Mouse (Mus musculus) embryonic facial prominence, embryonic 13.5 days (tissue): Measurements from ENCODE around the gene Adgra1. TPM values are rescaled to one million over a fixed set of nuclear protein-coding genes. Genes with fewer than 3 reads are reported as not detected.

ENCODE experiments used
- ATAC-seq: fragments of 200-750 bp; cut with Nextera tagmentation; 2 replicates; pipeline ENCODE4 v1.8.0; 2017; ENCODE audit warnings: low read depth; ENCODE audit not compliant: insufficient number of reproducible peaks, insufficient read depth, low FRiP score, low TSS enrichment
- H3K27ac ChIP-seq: fragments of 300-500 bp; sonication (generic); 2 replicates; pipeline ENCODE4 v1.5.1; 2015; ENCODE audit warnings: moderate library complexity, mild to moderate bottlenecking, inconsistent platforms
- H3K27me3 ChIP-seq: fragments of 300-500 bp; sonication (generic); 2 replicates; pipeline ENCODE4 v1.6.1; 2015; ENCODE audit warnings: mild to moderate bottlenecking, inconsistent platforms
- H3K36me3 ChIP-seq: fragments of 300-500 bp; sonication (generic); 2 replicates; pipeline ENCODE4 v1.6.1; 2015; ENCODE audit warnings: mild to moderate bottlenecking, inconsistent platforms
- H3K4me1 ChIP-seq: fragments of 300-500 bp; sonication (generic); 2 replicates; pipeline ENCODE4 v1.6.1; 2015; ENCODE audit warnings: inconsistent platforms
- H3K4me2 ChIP-seq: fragments of 300-500 bp; sonication (generic); 2 replicates; pipeline ENCODE4 v1.6.1; 2015; ENCODE audit warnings: moderate library complexity, mild to moderate bottlenecking, inconsistent platforms
- H3K4me3 ChIP-seq: fragments of 300-500 bp; sonication (generic); 2 replicates; pipeline ENCODE4 v1.5.1; 2015; ENCODE audit warnings: mild to moderate bottlenecking, inconsistent platforms
- H3K9ac ChIP-seq: fragments of 300-500 bp; sonication (generic); 2 replicates; pipeline ENCODE4 v1.6.1; 2015; ENCODE audit warnings: mild to moderate bottlenecking, inconsistent platforms
- H3K9me3 ChIP-seq: fragments of 300-500 bp; sonication (generic); 2 replicates; pipeline ENCODE4 v1.6.1; 2016; ENCODE audit warnings: inconsistent platforms
- WGBS: fragments of 180-500 bp; shearing (Covaris S2); methylation state at CpG from one replicate; pipeline ENCODE4 v1.1.7; 2015; ENCODE audit warnings: mixed read lengths; 5-methylcytosine and 5-hydroxymethylcytosine counted together
- polyA plus RNA-seq: library from polyadenylated mRNA; unstranded; fragments of >200 nt; fragmentation: Nextera tagmentation; extraction: Ambion mirVana; gene quantifications from 2 replicates; pipeline ENCODE4 v1.2.1, GENCODE M21; 2015

Gene Adgra1
- polyA plus RNA-seq, 1 experiment from 2014 or later, result 1.4 TPM

GRCm38 (mm10) chr7:139894655-139895557 lies 60.9 kb downstream of the Adgra1 start, which contains the start of gene Kndc1:
Kndc1 (plus strand) TSS chr7:139894696.
- Histone ChIP-seq H3K4me2 (peak within 1 kb of the TSS; percentile 95), H3K9ac (peak within 1 kb of the TSS; percentile 67), H3K4me1 (peaks cover 11% of the 10 kb centered on the region; the same call in 1 of the 2 replicates), H3K27me3 (peaks cover 81% of the 10 kb centered on the region), H3K9me3 (no peaks in the 10 kb centered on the region), H3K27ac (no peak within 1 kb of the TSS), H3K36me3 (no peaks in the 10 kb centered on the region), H3K4me3 (peak within 1 kb of the TSS; percentile 51)
- WGBS, result under 1% methylated on average over 50 of the region's 50 CpGs
- no peak for ATAC-seq

- ATAC-seq, result no peak
- no peak overlapping the region for H3K27ac ChIP-seq
- peaks cover 11% of the 10 kb centered on the region; the same call in 1 of the 2 replicates for H3K4me1 ChIP-seq
- no peaks in the 10 kb centered on the region for H3K36me3 ChIP-seq
- peaks cover 77% of the 10 kb centered on the region for H3K27me3 ChIP-seq
- WGBS, result 82% methylated on average over 7 of the region's 7 CpGs
- H3K4me3 ChIP-seq, result no peak overlapping the region
- no peak overlapping the region for H3K4me2 ChIP-seq
- H3K9ac ChIP-seq, result no peak overlapping the region
- H3K9me3 ChIP-seq, result no peaks in the 10 kb centered on the region
These were observed 62.3 kb downstream of the Adgra1 start for GRCm38 (mm10) chr7:139896271-139896670.

- Histone ChIP-seq H3K4me2 (no peak overlapping the region), H3K27me3 (peaks cover 77% of the 10 kb centered on the region), H3K36me3 (no peaks in the 10 kb centered on the region), H3K9ac (no peak overlapping the region), H3K9me3 (no peaks in the 10 kb centered on the region), H3K4me1 (peaks cover 11% of the 10 kb centered on the region; the same call in 1 of the 2 replicates), H3K4me3 (no peak overlapping the region), H3K27ac (no peak overlapping the region)
- no peak for ATAC-seq
- 78% methylated on average over 7 of the region's 7 CpGs for WGBS
These were observed 62.8 kb downstream of the Adgra1 start for GRCm38 (mm10) chr7:139896796-139897195.

GRCm38 (mm10) chr7:139898606-139899005 lies 64.6 kb downstream of the Adgra1 start:
- H3K27me3 ChIP-seq, result peaks cover 68% of the 10 kb centered on the region
- H3K9me3 ChIP-seq, result no peaks in the 10 kb centered on the region
- no peak overlapping the region for H3K4me2 ChIP-seq
- H3K4me3 ChIP-seq, result no peak overlapping the region
- H3K4me1 ChIP-seq, result peaks cover 11% of the 10 kb centered on the region; the same call in 1 of the 2 replicates
- H3K27ac ChIP-seq, result no peak overlapping the region
- H3K36me3 ChIP-seq, result no peaks in the 10 kb centered on the region
- ATAC-seq, result no peak
- H3K9ac ChIP-seq, result no peak overlapping the region
- WGBS, result 79% methylated on average over 2 of the region's 2 CpGs

- ATAC-seq, result no peak
- H3K4me2 ChIP-seq, result no peak overlapping the region
- peaks cover 9% of the 10 kb centered on the region; the same call in 1 of the 2 replicates for H3K4me1 ChIP-seq
- H3K9me3 ChIP-seq, result no peaks in the 10 kb centered on the region
- no peak overlapping the region for H3K27ac ChIP-seq
- H3K27me3 ChIP-seq, result peaks cover 66% of the 10 kb centered on the region
- WGBS, result 86% methylated on average over 7 of the region's 7 CpGs
- no peak overlapping the region for H3K4me3 ChIP-seq
- no peak overlapping the region for H3K9ac ChIP-seq
- no peaks in the 10 kb centered on the region for H3K36me3 ChIP-seq
These were observed 65.5 kb downstream of the Adgra1 start for GRCm38 (mm10) chr7:139899505-139899904.

GRCm38 (mm10) chr7:139900456-139900855 lies 66.5 kb downstream of the Adgra1 start:
- H3K9ac ChIP-seq, result no peak overlapping the region
- 84% methylated on average over 7 of the region's 7 CpGs for WGBS
- no peak overlapping the region for H3K4me3 ChIP-seq
- H3K36me3 ChIP-seq, result no peaks in the 10 kb centered on the region
- no peak overlapping the region for H3K27ac ChIP-seq
- H3K4me1 ChIP-seq, result no peaks in the 10 kb centered on the region
- H3K27me3 ChIP-seq, result peaks cover 66% of the 10 kb centered on the region
- H3K4me2 ChIP-seq, result no peak overlapping the region
- H3K9me3 ChIP-seq, result no peaks in the 10 kb centered on the region
- ATAC-seq, result no peak

GRCm38 (mm10) chr7:139900896-139901295 lies 66.9 kb downstream of the Adgra1 start:
- no peak overlapping the region for H3K4me2 ChIP-seq
- H3K27me3 ChIP-seq, result peaks cover 66% of the 10 kb centered on the region
- 79% methylated on average over 6 of the region's 6 CpGs for WGBS
- H3K9ac ChIP-seq, result no peak overlapping the region
- H3K4me3 ChIP-seq, result no peak overlapping the region
- H3K36me3 ChIP-seq, result no peaks in the 10 kb centered on the region
- no peak overlapping the region for H3K27ac ChIP-seq
- no peak for ATAC-seq
- H3K9me3 ChIP-seq, result no peaks in the 10 kb centered on the region
- peaks cover 4% of the 10 kb centered on the region; the same call in 1 of the 2 replicates for H3K4me1 ChIP-seq

GRCm38 (mm10) chr7:139901981-139902380 lies 68.0 kb downstream of the Adgra1 start:
- Histone ChIP-seq H3K9me3 (no peaks in the 10 kb centered on the region), H3K4me3 (no peak overlapping the region), H3K27me3 (peaks cover 57% of the 10 kb centered on the region), H3K27ac (no peak overlapping the region), H3K9ac (no peak overlapping the region), H3K36me3 (no peaks in the 10 kb centered on the region), H3K4me2 (no peak overlapping the region), H3K4me1 (peaks cover 5% of the 10 kb centered on the region; the same call in 1 of the 2 replicates)
- no peak for ATAC-seq
- WGBS, result 34% methylated on average over 1 of the region's 1 CpGs

GRCm38 (mm10) chr7:139905261-139905660 lies 71.3 kb downstream of the Adgra1 start:
- H3K9me3 ChIP-seq, result no peaks in the 10 kb centered on the region
- H3K4me2 ChIP-seq, result 0 out of 2 replicates have a peak overlapping the region, but pooled peaks have one; percentile 5
- H3K27ac ChIP-seq, result no peak overlapping the region
- no peaks in the 10 kb centered on the region for H3K36me3 ChIP-seq
- H3K27me3 ChIP-seq, result peaks cover 32% of the 10 kb centered on the region; the same call in 1 of the 2 replicates
- H3K9ac ChIP-seq, result no peak overlapping the region
- 24% methylated on average over 6 of the region's 6 CpGs for WGBS
- peaks cover 24% of the 10 kb centered on the region for H3K4me1 ChIP-seq
- no peak overlapping the region for H3K4me3 ChIP-seq
- ATAC-seq, result no peak

GRCm38 (mm10) chr7:139905661-139906060 lies 71.7 kb downstream of the Adgra1 start:
- Histone ChIP-seq H3K27ac (no peak overlapping the region), H3K36me3 (no peaks in the 10 kb centered on the region), H3K4me1 (peaks cover 24% of the 10 kb centered on the region), H3K9ac (no peak overlapping the region), H3K4me2 (peak overlapping the region; percentile 5; the same call in 1 of the 2 replicates), H3K9me3 (no peaks in the 10 kb centered on the region), H3K27me3 (peaks cover 32% of the 10 kb centered on the region; the same call in 1 of the 2 replicates), H3K4me3 (no peak overlapping the region)
- ATAC-seq, result no peak
- WGBS, result 6% methylated on average over 6 of the region's 6 CpGs

GRCm38 (mm10) chr7:139908176-139908575 lies 74.2 kb downstream of the Adgra1 start:
- H3K9ac ChIP-seq, result no peak overlapping the region
- no peak; the same call in 1 of the 2 replicates for ATAC-seq
- H3K36me3 ChIP-seq, result no peaks in the 10 kb centered on the region
- H3K9me3 ChIP-seq, result no peaks in the 10 kb centered on the region
- H3K4me2 ChIP-seq, result no peak overlapping the region
- peaks cover 41% of the 10 kb centered on the region for H3K27me3 ChIP-seq
- H3K4me1 ChIP-seq, result peaks cover 24% of the 10 kb centered on the region
- H3K27ac ChIP-seq, result peak overlapping the region; percentile 55
- no peak overlapping the region for H3K4me3 ChIP-seq
- 60% methylated on average over 5 of the region's 5 CpGs for WGBS

- Histone ChIP-seq H3K4me1 (peaks cover 26% of the 10 kb centered on the region), H3K4me3 (no peak overlapping the region), H3K9me3 (no peaks in the 10 kb centered on the region), H3K4me2 (no peak overlapping the region), H3K27me3 (peaks cover 45% of the 10 kb centered on the region), H3K27ac (no peak overlapping the region), H3K36me3 (no peaks in the 10 kb centered on the region), H3K9ac (no peak overlapping the region)
- no peak for ATAC-seq
- WGBS, result 39% methylated on average over 6 of the region's 6 CpGs
These were observed 75.5 kb downstream of the Adgra1 start for GRCm38 (mm10) chr7:139909469-139909868.
